17 mouse cellular contexts compared by ENCODE assay signal in genomic region chr5:134147194-134147753, GRCm38 (mm10). TPM values are rescaled to one million over a fixed set of nuclear protein-coding genes. Genes with fewer than 3 reads are reported as not detected.
DNase-seq lines count a peak whose midpoint lies in the region; ATAC-seq lines count a peak whose summit lies in the region.
"Had no signal": no experiment of that assay in that cellular context is flagged by ENCODE, and none has a peak within 500 bp of the region (broad histone marks: within the 10 kb centered on the region; RNA-seq: fewer than 3 reads in every experiment).

No protein-coding gene starts in this region.

- WGBS in heart, embryonic 14.5 days, result 50% methylated on average over 10 of the region's 10 CpGs
- WGBS in heart, embryonic 11.5 days (ENCODE audit: insufficient replicate concordance), result 71% methylated on average over 10 of the region's 10 CpGs
- WGBS in forebrain, embryonic 15.5 days, result 88% methylated on average over 10 of the region's 10 CpGs

- H3K4me3 ChIP-seq in heart, embryonic 14.5 days (ENCODE audit: control insufficient read depth in 1 of 2, insufficient read depth in 1 of 2, low read depth in 1 of 2, low read length in 2 of 2), result no peak overlapping the region
- H3K4me3 ChIP-seq in heart, embryonic 11.5 days (ENCODE audit: low read depth, low read length), result no peak overlapping the region
- H3K4me3 ChIP-seq in forebrain, embryonic 15.5 days, result no peak overlapping the region
- H3K4me3 ChIP-seq: forebrain, embryonic 13.5 days; limb, embryonic 10.5 days; midbrain, embryonic 12.5 days; stomach, embryonic 15.5 days had no signal

- H3K9ac ChIP-seq in heart, embryonic 14.5 days (ENCODE audit: low read length), result no peak overlapping the region
- no peak overlapping the region for H3K9ac ChIP-seq in heart, embryonic 11.5 days (ENCODE audit: low read depth, low read length)
- H3K9ac ChIP-seq in forebrain, embryonic 15.5 days (replicated peaks), result no peak overlapping the region
- H3K9ac ChIP-seq: forebrain, embryonic 13.5 days; hindbrain, embryonic 14.5 days; midbrain, embryonic 12.5 days; stomach, embryonic 15.5 days had no signal

- peaks cover 9% of the 10 kb centered on the region; the same call in 1 of the 2 replicates for H3K9me3 ChIP-seq in heart, embryonic 14.5 days (ENCODE audit: control insufficient read depth, low read length)
- peaks cover 4% of the 10 kb centered on the region; the same call in 1 of the 2 replicates for H3K9me3 ChIP-seq in heart, embryonic 11.5 days (replicated peaks; ENCODE audit: control insufficient read depth, low read length)
- no peaks in the 10 kb centered on the region for H3K9me3 ChIP-seq in forebrain, embryonic 15.5 days
- H3K9me3 ChIP-seq: limb, embryonic 10.5 days; stomach, embryonic 15.5 days had no signal

- H3K27me3 ChIP-seq in heart, embryonic 14.5 days (ENCODE audit: control insufficient read depth, insufficient read depth, low read length), result no peaks in the 10 kb centered on the region
- no peaks in the 10 kb centered on the region for H3K27me3 ChIP-seq in heart, embryonic 11.5 days (ENCODE audit: control insufficient read depth, insufficient read depth, low read length)
- H3K27me3 ChIP-seq in forebrain, embryonic 15.5 days, result no peaks in the 10 kb centered on the region
- H3K27me3 ChIP-seq: forebrain, embryonic 13.5 days; midbrain, embryonic 12.5 days; stomach, embryonic 15.5 days had no signal

- H3K4me2 ChIP-seq in heart, embryonic 14.5 days (ENCODE audit: low read length), result no peak overlapping the region
- no peak overlapping the region for H3K4me2 ChIP-seq in heart, embryonic 11.5 days
- no peak overlapping the region for H3K4me2 ChIP-seq in forebrain, embryonic 15.5 days (replicated peaks)
- H3K4me2 ChIP-seq: forebrain, embryonic 13.5 days; hindbrain, embryonic 14.5 days; liver, embryonic 11.5 days; midbrain, embryonic 12.5 days; stomach, embryonic 15.5 days had no signal

- peak overlapping the region; percentile 39 to 43 for H3K27ac ChIP-seq in heart, embryonic 14.5 days (replicated peaks in 1 of 2; ENCODE audit: control insufficient read depth in 1 of 2, insufficient read depth in 1 of 2, low read depth in 2 of 2, low read length in 2 of 2)
- no peak overlapping the region for H3K27ac ChIP-seq in heart, embryonic 11.5 days (ENCODE audit: low read depth, low read length)
- H3K27ac ChIP-seq in forebrain, embryonic 15.5 days (replicated peaks), result no peak overlapping the region
- H3K27ac ChIP-seq: forebrain, embryonic 13.5 days; hindbrain, embryonic 14.5 days; limb, embryonic 10.5 days; midbrain, embryonic 12.5 days; stomach, embryonic 15.5 days had no signal

- H3K4me1 ChIP-seq in heart, embryonic 14.5 days (ENCODE audit: control insufficient read depth in 2 of 2, insufficient read depth in 2 of 2, low read length in 2 of 2), result peaks cover 5 to 6% of the 10 kb centered on the region in 2 experiments
- H3K4me1 ChIP-seq in heart, embryonic 11.5 days (ENCODE audit: control insufficient read depth, insufficient read depth, low read length), result no peaks in the 10 kb centered on the region; the same call in 1 of the 2 replicates
- H3K4me1 ChIP-seq in forebrain, embryonic 15.5 days, result no peaks in the 10 kb centered on the region
- H3K4me1 ChIP-seq: forebrain, embryonic 13.5 days; limb, embryonic 10.5 days; midbrain, embryonic 12.5 days; stomach, embryonic 15.5 days had no signal

- DNase-seq in NIH3T3 (ENCODE audit: low read depth), result peak; percentile 44
- DNase-seq in lung, adult 18-20 months, result peak; percentile 65 to 81
- peak; percentile 73 for DNase-seq in lung, postnatal 25 days (ENCODE audit: low spot score)
- DNase-seq in layer of hippocampus, adult 8-10 months (ENCODE audit: low spot score in 2 of 2), result no peak
- DNase-seq: cerebellum, adult 9-11 months; spleen, adult 18-20 months had no signal

- ATAC-seq in heart, embryonic 14.5 days (ENCODE audit: insufficient number of reproducible peaks, insufficient read depth, low FRiP score, low read depth), result no peak
- no peak for ATAC-seq in heart, embryonic 11.5 days (replicated peaks; ENCODE audit: insufficient number of reproducible peaks, low FRiP score, low TSS enrichment)
- no peak for ATAC-seq in forebrain, embryonic 15.5 days (replicated peaks)
- no peak for ATAC-seq in inflammation-experienced regulatory T-cells, adult 6 months
- ATAC-seq: forebrain, embryonic 13.5 days; intestine, embryonic 16.5 days had no signal

- peaks cover 47% of the 10 kb centered on the region for H3K36me3 ChIP-seq in heart, embryonic 14.5 days (ENCODE audit: control insufficient read depth, insufficient read depth, low read length)
- peaks cover 18% of the 10 kb centered on the region for H3K36me3 ChIP-seq in heart, embryonic 11.5 days (ENCODE audit: control insufficient read depth, insufficient read depth, low read length)
- peaks cover 32% of the 10 kb centered on the region for H3K36me3 ChIP-seq in forebrain, embryonic 15.5 days

RNA-seq across cellular contexts. Expression of gene Rcc1l, which starts 29.3 kb away (rescaled TPM):
- polyA plus RNA-seq in heart, embryonic 14.5 days (2014; fragmentation: Nextera tagmentation; extraction: Ambion mirVana), result 18.8 and 21.5 TPM in 2 replicates
- 21.0 and 21.8 TPM in 2 replicates for polyA plus RNA-seq in heart, embryonic 11.5 days (2014; fragmentation: Nextera tagmentation; extraction: Ambion mirVana)
- total RNA-seq in layer of hippocampus, adult 8-10 months (2022), result 10 to 100 TPM; 15.6 to 18.8 (median 16.9) TPM
- 22.4 and 23.8 TPM in 2 replicates for polyA plus RNA-seq in forebrain, embryonic 15.5 days (2015; fragmentation: Nextera tagmentation; extraction: Ambion mirVana)
- polyA plus RNA-seq in inflammation-experienced regulatory T-cells, adult 6 months (2017; shearing (Covaris generic)), result 1 to 10 TPM; 2.1 to 3.9 (median 2.2) TPM

RNA-seq across cellular contexts. Expression of gene Gtf2ird2, which starts 36.5 kb away (rescaled TPM):
- 6.2 and 6.5 TPM in 2 replicates for polyA plus RNA-seq in heart, embryonic 14.5 days (2014; fragmentation: Nextera tagmentation; extraction: Ambion mirVana)
- 5.3 and 6.5 TPM in 2 replicates for polyA plus RNA-seq in heart, embryonic 11.5 days (2014; fragmentation: Nextera tagmentation; extraction: Ambion mirVana)
- total RNA-seq in layer of hippocampus, adult 8-10 months (2022), result 10 to 100 TPM; 16.1 to 19.6 (median 16.4) TPM
- polyA plus RNA-seq in forebrain, embryonic 15.5 days (2015; fragmentation: Nextera tagmentation; extraction: Ambion mirVana), result 11.8 and 13.2 TPM in 2 replicates
- 1 to 10 TPM; 2.2 to 7.0 (median 4.0) TPM for polyA plus RNA-seq in inflammation-experienced regulatory T-cells, adult 6 months (2017; shearing (Covaris generic))

RNA-seq across cellular contexts. Expression of gene Castor2, which starts 47.8 kb away (rescaled TPM):
- polyA plus RNA-seq in heart, embryonic 14.5 days (2014; fragmentation: Nextera tagmentation; extraction: Ambion mirVana), result 6.2 and 7.7 TPM in 2 replicates
- 5.7 and 8.0 TPM in 2 replicates for polyA plus RNA-seq in heart, embryonic 11.5 days (2014; fragmentation: Nextera tagmentation; extraction: Ambion mirVana)
- 100 to 1,000 TPM in 1 of 4 experiments, 10 to 100 TPM in 3; 53.3 to 102 (median 68.7) TPM for total RNA-seq in layer of hippocampus, adult 8-10 months (2022)
- 27.6 and 28.3 TPM in 2 replicates for polyA plus RNA-seq in forebrain, embryonic 15.5 days (2015; fragmentation: Nextera tagmentation; extraction: Ambion mirVana)
- 1 to 10 TPM; 1.6 to 6.5 (median 5.4) TPM for polyA plus RNA-seq in inflammation-experienced regulatory T-cells, adult 6 months (2017; shearing (Covaris generic))

Comparison
In these comparisons a context has a peak if more than half of its experiments do, and no peak if none do; other contexts are left out.
1. H3K27ac ChIP-seq: peak in heart, embryonic 14.5 days (2 of 2); none in heart, embryonic 11.5 days (single experiment) and forebrain, embryonic 15.5 days (single experiment).
2. DNase-seq: peak in NIH3T3 (single experiment), lung, adult 18-20 months (2 of 2) and lung, postnatal 25 days (single experiment); none in layer of hippocampus, adult 8-10 months (0 of 2).